Mouse (Mus musculus) limb, embryonic 13.5 days (tissue): ENCODE data around the gene Mrpl36. TPM values are rescaled to one million over a fixed set of nuclear protein-coding genes. Genes with fewer than 3 reads are reported as not detected.

Experiments used
- ATAC-seq: fragments of 200-750 bp; cut with Nextera tagmentation; 2 replicates; pipeline ENCODE4 v1.8.0; 2017; ENCODE audit warnings: low read depth, moderate number of reproducible peaks, moderate TSS enrichment; ENCODE audit not compliant: low FRiP score
- H3K27ac ChIP-seq: fragments of 300-500 bp; sonication (generic); 2 replicates; pipeline ENCODE4 v1.5.1; 2015; ENCODE audit warnings: inconsistent platforms, mild to moderate bottlenecking, moderate library complexity
- H3K27me3 ChIP-seq: fragments of 300-500 bp; sonication (generic); 2 replicates; pipeline ENCODE4 v1.6.1; 2015; ENCODE audit warnings: mild to moderate bottlenecking, inconsistent platforms
- H3K36me3 ChIP-seq: fragments of 300-500 bp; sonication (generic); 2 replicates; pipeline ENCODE4 v1.6.1; 2015; ENCODE audit warnings: inconsistent platforms, mild to moderate bottlenecking, moderate library complexity
- H3K4me1 ChIP-seq: fragments of 300-500 bp; sonication (generic); 2 replicates; pipeline ENCODE4 v1.6.1; 2015; ENCODE audit warnings: inconsistent platforms
- H3K4me2 ChIP-seq: fragments of 300-500 bp; sonication (generic); replicated peaks from 2 replicates; pipeline ENCODE4 v1.6.1; 2015; ENCODE audit warnings: inconsistent platforms, mild to moderate bottlenecking, moderate library complexity
- H3K4me3 ChIP-seq: fragments of 300-500 bp; sonication (generic); 2 replicates; pipeline ENCODE4 v1.5.1; 2015; ENCODE audit warnings: moderate library complexity, mild to moderate bottlenecking, inconsistent platforms
- H3K9ac ChIP-seq: fragments of 300-500 bp; sonication (generic); 2 replicates; pipeline ENCODE4 v1.6.1; 2015; ENCODE audit warnings: mild to moderate bottlenecking, inconsistent platforms
- H3K9me3 ChIP-seq: fragments of 300-500 bp; sonication (generic); 2 replicates; pipeline ENCODE4 v1.6.1; 2016; ENCODE audit warnings: inconsistent platforms
- WGBS: fragments of 180-500 bp; shearing (Covaris S2); methylation state at CpG from one replicate; pipeline ENCODE4 v1.1.7; 2015; 5-methylcytosine and 5-hydroxymethylcytosine counted together
- polyA plus RNA-seq: library from polyadenylated mRNA; unstranded; fragments of >200 nt; fragmentation: Nextera tagmentation; extraction: Ambion mirVana; gene quantifications from 2 replicates; pipeline ENCODE4 v1.2.1, GENCODE M21; 2015

The Mrpl36 gene
- polyA plus RNA-seq: 119 and 124 TPM in 2 replicates

GRCm38 (mm10) chr13:73327827-73328698 is at the start of gene Mrpl36, which contains the start of gene Ndufs6:
Mrpl36 (plus strand) TSS chr13:73328513.
Ndufs6 (minus strand) TSS chr13:73328542.
- H3K36me3 ChIP-seq: peaks cover 37% of the 10 kb centered on the region
- peak within 1 kb of the TSS; percentile 79 for H3K4me3 ChIP-seq
- peak within 1 kb of the TSS; percentile 86 for H3K4me2 ChIP-seq
- H3K9me3 ChIP-seq: no peaks in the 10 kb centered on the region
- peak within 1 kb of the TSS; percentile 76 for H3K9ac ChIP-seq
- peak within 1 kb of the TSS; percentile 73 for H3K27ac ChIP-seq
- peak; percentile 91 for ATAC-seq
- WGBS: 2% methylated on average over 45 of the region's 45 CpGs
- H3K27me3 ChIP-seq: no peaks in the 10 kb centered on the region
- H3K4me1 ChIP-seq: peaks cover 23% of the 10 kb centered on the region

GRCm38 (mm10) chr13:73279196-73279595 is 49.1 kb upstream of the Mrpl36 start:
- no peak overlapping the region for H3K27ac ChIP-seq
- H3K4me1 ChIP-seq: no peaks in the 10 kb centered on the region
- H3K27me3 ChIP-seq: peaks cover 45% of the 10 kb centered on the region
- H3K4me3 ChIP-seq: no peak overlapping the region
- no peaks in the 10 kb centered on the region for H3K36me3 ChIP-seq
- WGBS: 38% methylated on average over 1 of the region's 1 CpGs
- no peaks in the 10 kb centered on the region for H3K9me3 ChIP-seq
- ATAC-seq: no peak
- no peak overlapping the region for H3K9ac ChIP-seq
- H3K4me2 ChIP-seq: no peak overlapping the region

GRCm38 (mm10) chr13:73282407-73282806 is 45.9 kb upstream of the Mrpl36 start:
- H3K27ac ChIP-seq: no peak overlapping the region
- no peak overlapping the region for H3K4me2 ChIP-seq
- 70% methylated on average over 2 of the region's 2 CpGs for WGBS
- H3K36me3 ChIP-seq: no peaks in the 10 kb centered on the region
- ATAC-seq: no peak
- H3K27me3 ChIP-seq: peaks cover 18% of the 10 kb centered on the region
- no peaks in the 10 kb centered on the region for H3K4me1 ChIP-seq
- no peak overlapping the region for H3K9ac ChIP-seq
- H3K9me3 ChIP-seq: no peaks in the 10 kb centered on the region
- no peak overlapping the region for H3K4me3 ChIP-seq

DNA sequence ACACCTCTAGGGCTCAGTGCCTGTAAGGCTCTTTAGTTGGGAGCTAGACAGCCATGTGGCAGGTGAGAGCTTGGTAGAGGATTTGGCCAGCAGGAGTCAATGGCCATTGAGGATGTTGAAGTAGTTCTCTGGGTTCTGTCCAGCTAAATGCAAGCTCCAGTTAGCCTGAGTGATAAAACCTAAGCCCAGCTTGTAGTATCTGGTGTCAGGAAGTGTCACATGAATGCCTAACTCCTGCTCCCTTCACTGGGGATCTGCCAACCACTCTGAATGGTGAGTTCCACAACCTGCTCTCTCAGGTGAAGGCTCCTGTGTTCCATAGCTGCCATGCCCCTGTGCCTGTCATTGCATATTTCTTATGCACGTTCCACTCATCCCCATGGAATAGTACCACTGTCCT is 44.8 kb upstream of the Mrpl36 start:
- H3K36me3 ChIP-seq: no peaks in the 10 kb centered on the region
- no peak overlapping the region for H3K9ac ChIP-seq
- no peaks in the 10 kb centered on the region for H3K9me3 ChIP-seq
- H3K4me1 ChIP-seq: no peaks in the 10 kb centered on the region
- no peak for ATAC-seq
- no peak overlapping the region for H3K27ac ChIP-seq
- no peak overlapping the region for H3K4me3 ChIP-seq
- peaks cover 9% of the 10 kb centered on the region; the same call in 1 of the 2 replicates for H3K27me3 ChIP-seq
- 89% methylated on average over 1 of the region's 1 CpGs for WGBS
- H3K4me2 ChIP-seq: no peak overlapping the region

GRCm38 (mm10) chr13:73290206-73290605 is 38.1 kb upstream of the Mrpl36 start:
- H3K4me2 ChIP-seq: no peak overlapping the region
- H3K36me3 ChIP-seq: no peaks in the 10 kb centered on the region
- 74% methylated on average over 6 of the region's 6 CpGs for WGBS
- peaks cover 3% of the 10 kb centered on the region; the same call in 1 of the 2 replicates for H3K27me3 ChIP-seq
- H3K4me1 ChIP-seq: no peaks in the 10 kb centered on the region
- no peak overlapping the region for H3K27ac ChIP-seq
- no peak overlapping the region for H3K4me3 ChIP-seq
- no peaks in the 10 kb centered on the region for H3K9me3 ChIP-seq
- H3K9ac ChIP-seq: no peak overlapping the region
- no peak for ATAC-seq

DNA sequence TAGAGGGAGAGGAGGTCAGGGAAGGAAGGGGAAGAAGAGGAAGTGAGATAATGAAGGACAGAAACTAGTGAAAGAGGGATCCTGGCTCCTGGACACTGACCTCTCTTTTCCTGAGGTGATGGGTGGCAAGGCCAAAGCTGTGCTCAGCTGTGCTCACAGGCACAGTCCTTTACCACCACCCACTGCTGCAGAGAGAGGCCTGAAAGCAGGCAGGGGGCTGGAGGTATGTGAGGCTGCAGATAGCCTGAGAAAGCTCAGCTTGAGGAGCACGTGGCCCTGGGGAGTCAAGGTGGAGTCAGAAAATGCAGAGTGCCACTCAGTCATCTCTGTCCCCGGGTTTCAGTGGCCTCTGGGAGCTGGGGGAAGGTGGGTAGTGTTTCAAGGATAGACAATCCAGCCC is 37.2 kb upstream of the Mrpl36 start:
- WGBS: 24% methylated on average over 2 of the region's 2 CpGs
- no peak overlapping the region for H3K27ac ChIP-seq
- H3K4me1 ChIP-seq: no peaks in the 10 kb centered on the region
- no peak overlapping the region for H3K9ac ChIP-seq
- H3K27me3 ChIP-seq: no peaks in the 10 kb centered on the region; the same call in 1 of the 2 replicates
- H3K4me3 ChIP-seq: no peak overlapping the region
- no peaks in the 10 kb centered on the region for H3K36me3 ChIP-seq
- H3K4me2 ChIP-seq: no peak overlapping the region
- no peaks in the 10 kb centered on the region for H3K9me3 ChIP-seq
- no peak for ATAC-seq

- ATAC-seq: no peak
- H3K9me3 ChIP-seq: no peaks in the 10 kb centered on the region
- no peaks in the 10 kb centered on the region for H3K36me3 ChIP-seq
- no peak overlapping the region for H3K4me3 ChIP-seq
- H3K4me1 ChIP-seq: no peaks in the 10 kb centered on the region
- no peak overlapping the region for H3K9ac ChIP-seq
- H3K27me3 ChIP-seq: no peaks in the 10 kb centered on the region
- 66% methylated on average over 4 of the region's 4 CpGs for WGBS
- no peak overlapping the region for H3K4me2 ChIP-seq
- H3K27ac ChIP-seq: no peak overlapping the region
Observed at GRCm38 (mm10) chr13:73298717-73299116, 29.6 kb upstream of the Mrpl36 start.

DNA sequence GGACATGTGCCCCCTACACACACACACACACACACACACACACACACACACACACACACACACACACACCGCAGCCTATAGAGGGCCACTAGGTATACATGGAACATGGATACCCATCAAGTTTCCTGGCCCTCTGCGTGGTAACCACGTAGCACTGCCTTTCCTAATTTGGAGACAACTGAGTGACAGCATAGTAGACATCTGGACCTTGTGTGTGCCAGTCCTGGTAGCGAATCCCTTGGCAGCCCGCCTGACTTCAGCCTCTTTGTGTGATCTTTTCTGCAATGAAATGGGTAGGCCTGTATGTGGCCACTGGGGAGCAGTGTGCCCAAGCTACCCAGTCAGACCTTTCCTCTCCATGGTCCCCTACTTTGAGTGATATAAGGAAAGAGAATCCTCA is 29.0 kb upstream of the Mrpl36 start:
- H3K36me3 ChIP-seq: no peaks in the 10 kb centered on the region
- no peak overlapping the region for H3K4me2 ChIP-seq
- no peak overlapping the region for H3K27ac ChIP-seq
- H3K4me3 ChIP-seq: no peak overlapping the region
- no peak overlapping the region for H3K9ac ChIP-seq
- no peaks in the 10 kb centered on the region for H3K27me3 ChIP-seq
- WGBS: 91% methylated on average over 5 of the region's 5 CpGs
- H3K9me3 ChIP-seq: no peaks in the 10 kb centered on the region
- H3K4me1 ChIP-seq: no peaks in the 10 kb centered on the region
- ATAC-seq: no peak

GRCm38 (mm10) chr13:73304729-73305128 is 23.6 kb upstream of the Mrpl36 start:
- ATAC-seq: no peak

DNA sequence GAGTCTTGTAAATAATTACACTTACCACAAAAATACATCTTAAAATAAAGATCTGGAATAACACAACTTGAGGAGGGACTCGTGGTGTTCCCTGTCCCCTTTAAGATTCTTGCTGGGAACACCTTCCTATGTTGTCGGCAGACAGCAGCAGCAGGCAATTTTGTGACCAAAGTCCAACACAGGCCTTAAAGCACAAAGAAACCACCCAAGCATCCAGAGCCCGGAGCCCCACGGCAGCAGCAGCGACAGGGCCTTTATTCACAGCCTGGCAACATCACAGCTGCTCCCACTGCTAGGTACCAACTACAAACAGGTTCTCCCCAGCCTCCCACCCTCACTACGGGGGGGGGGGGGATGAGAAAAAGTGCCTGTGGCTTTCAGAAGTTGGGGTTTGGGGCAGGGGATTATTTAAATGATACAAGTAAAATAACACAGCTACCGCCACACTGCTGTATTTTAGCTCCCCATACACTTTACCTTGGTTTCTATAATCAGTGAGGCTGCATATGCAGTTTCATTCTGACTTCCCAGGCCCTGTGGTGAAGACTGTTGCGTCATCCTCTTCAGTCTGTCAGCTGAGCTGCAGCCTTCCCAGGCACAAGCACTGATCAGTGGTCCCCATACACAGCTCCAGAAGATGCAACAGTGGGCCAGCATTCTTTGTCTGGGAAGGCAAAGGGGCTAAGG is 22.8 kb upstream of the Mrpl36 start:
- H3K4me1 ChIP-seq: no peaks in the 10 kb centered on the region

More at GRCm38 (mm10) chr13:73304729-73305128, 23.6 kb upstream of the Mrpl36 start:
- no peaks in the 10 kb centered on the region for H3K4me1 ChIP-seq
- H3K36me3 ChIP-seq: no peaks in the 10 kb centered on the region
- no peaks in the 10 kb centered on the region for H3K9me3 ChIP-seq
- no peak overlapping the region for H3K27ac ChIP-seq
- H3K4me2 ChIP-seq: no peak overlapping the region
- H3K4me3 ChIP-seq: no peak overlapping the region
- 38% methylated on average over 6 of the region's 6 CpGs for WGBS
- H3K27me3 ChIP-seq: peaks cover 7% of the 10 kb centered on the region; the same call in 1 of the 2 replicates
- H3K9ac ChIP-seq: no peak overlapping the region

GRCm38 (mm10) chr13:73306085-73306410 is 22.3 kb upstream of the Mrpl36 start:
- no peak for ATAC-seq
- Histone ChIP-seq H3K9ac (no peak overlapping the region), H3K4me1 (no peaks in the 10 kb centered on the region), H3K4me3 (no peak overlapping the region), H3K4me2 (no peak overlapping the region), H3K9me3 (no peaks in the 10 kb centered on the region), H3K27ac (no peak overlapping the region), H3K36me3 (no peaks in the 10 kb centered on the region), H3K27me3 (peaks cover 10% of the 10 kb centered on the region; the same call in 1 of the 2 replicates)
- 41% methylated on average over 4 of the region's 4 CpGs for WGBS

More for the DNA sequence above, 22.8 kb upstream of the Mrpl36 start:
- Histone ChIP-seq H3K27me3 (peaks cover 10% of the 10 kb centered on the region; the same call in 1 of the 2 replicates), H3K27ac (no peak overlapping the region), H3K4me3 (no peak overlapping the region), H3K9ac (no peak overlapping the region), H3K4me2 (no peak overlapping the region), H3K36me3 (no peaks in the 10 kb centered on the region), H3K9me3 (no peaks in the 10 kb centered on the region)
- WGBS: 48% methylated on average over 8 of the region's 8 CpGs
- ATAC-seq: no peak

DNA sequence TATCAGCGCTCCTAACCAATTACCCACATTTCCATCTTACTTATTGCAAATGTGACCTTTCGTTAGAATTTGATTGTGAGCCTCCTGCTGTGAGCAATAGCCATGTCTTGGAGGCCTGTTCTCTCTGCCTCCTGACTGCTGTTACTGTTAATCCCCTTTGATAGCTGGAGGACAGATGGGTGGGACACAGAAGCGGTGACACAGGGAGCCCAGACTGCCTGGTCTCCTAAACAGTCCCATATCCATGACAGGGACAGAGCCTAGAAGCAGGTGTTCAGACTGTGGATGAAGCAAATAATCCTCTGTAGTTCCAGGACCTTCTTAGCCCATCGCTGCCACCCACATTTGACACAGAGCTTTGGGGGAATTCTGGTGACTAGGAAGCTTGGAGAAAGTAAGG is 21.9 kb upstream of the Mrpl36 start:
- Histone ChIP-seq H3K4me3 (no peak overlapping the region), H3K9me3 (no peaks in the 10 kb centered on the region), H3K36me3 (no peaks in the 10 kb centered on the region), H3K4me1 (no peaks in the 10 kb centered on the region), H3K27ac (no peak overlapping the region), H3K4me2 (no peak overlapping the region), H3K27me3 (peaks cover 10% of the 10 kb centered on the region; the same call in 1 of the 2 replicates), H3K9ac (no peak overlapping the region)
- WGBS: 46% methylated on average over 4 of the region's 4 CpGs
- no peak; the same call in 1 of the 2 replicates for ATAC-seq
